Mouse (Mus musculus): ENCODE results near the gene Epha8. TPM values are rescaled to one million over a fixed set of nuclear protein-coding genes. Genes with fewer than 3 reads are reported as not detected.

Epha8 gene
- polyA plus RNA-seq (2012): not detected in 2 replicates

DNA sequence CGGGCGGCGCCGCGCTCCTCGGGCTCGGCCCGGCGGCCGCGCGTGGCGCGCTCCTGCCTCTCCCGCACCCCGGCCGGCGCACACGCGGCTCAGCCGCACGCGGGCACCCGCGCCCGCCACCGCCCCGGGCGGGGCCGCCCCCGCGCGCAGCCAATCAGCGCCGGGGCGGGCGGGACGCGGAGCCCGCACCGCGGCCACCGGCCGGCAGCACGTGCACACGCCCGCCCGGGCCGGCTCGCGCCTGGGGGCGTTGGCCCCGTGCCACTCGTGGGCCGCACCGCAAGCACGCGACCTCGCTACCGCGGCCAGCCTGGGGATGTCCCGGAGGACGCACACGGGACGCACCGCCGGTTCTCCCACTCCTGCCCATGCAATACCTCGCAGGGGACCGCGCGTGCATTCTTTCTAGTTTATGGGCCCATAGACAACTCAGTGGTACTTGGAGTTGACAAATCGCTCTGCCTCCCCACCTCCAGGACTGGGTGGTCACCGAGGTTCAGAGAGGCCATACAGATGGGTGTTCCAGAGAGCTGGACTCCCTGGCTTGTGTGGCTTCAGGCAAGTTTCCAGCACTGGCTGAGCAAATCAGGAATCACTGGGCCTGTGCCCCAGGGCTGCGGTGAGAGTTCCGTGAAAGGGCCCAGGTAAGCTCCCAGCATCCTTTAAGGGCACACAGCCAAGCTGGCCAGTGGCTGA is at the start of gene Epha8:
Gene Epha8 (minus strand): TSS at position 66 of the 696 bp plus-strand sequence.

DNA sequence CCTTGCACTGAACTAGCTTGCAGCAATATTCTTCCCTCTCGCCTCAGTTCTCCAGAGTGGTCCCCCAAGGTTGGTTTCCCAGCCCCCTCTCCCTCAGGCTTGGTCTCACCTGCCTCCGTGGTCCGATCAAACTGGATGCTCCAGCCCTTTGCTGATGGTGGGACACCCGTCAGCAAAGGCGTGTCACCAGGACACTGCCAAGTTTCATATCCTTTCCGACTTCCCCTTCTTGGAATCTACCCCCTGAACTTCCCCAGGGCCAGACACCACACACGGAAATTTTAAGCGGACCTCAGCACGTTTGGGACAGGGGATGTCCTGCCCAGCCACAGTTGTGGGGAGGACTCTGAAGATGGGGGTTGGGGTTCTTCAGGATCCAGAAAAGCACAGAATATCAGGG is 58.0 kb downstream of the Epha8 start, which contains the start of gene C1qa:
Gene C1qa (minus strand): TSS at position 167 of the 400 bp plus-strand sequence.

DNA sequence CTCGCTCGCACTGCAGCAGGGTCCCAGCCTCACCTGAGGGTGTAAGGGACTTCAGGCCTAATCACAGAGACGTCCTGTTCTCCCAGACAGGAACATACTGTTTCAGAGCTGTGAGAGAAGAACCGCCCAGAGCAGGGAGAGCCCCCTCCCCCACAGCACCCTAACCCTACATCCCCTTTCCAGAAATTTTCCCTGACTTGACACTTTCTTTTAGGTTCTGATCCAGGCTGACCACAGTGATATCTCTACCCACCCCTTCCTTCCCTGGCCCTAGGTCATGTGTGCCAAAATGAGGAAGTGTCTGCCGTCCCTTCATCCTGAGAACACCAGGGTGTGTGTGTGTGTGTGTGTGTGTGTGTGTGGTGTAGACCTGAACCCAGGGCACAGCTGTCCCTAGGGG is 63.8 kb downstream of the Epha8 start, which contains the start of gene C1qc:
Gene C1qc (minus strand): TSS at position 255 of the 400 bp plus-strand sequence.

DNA sequence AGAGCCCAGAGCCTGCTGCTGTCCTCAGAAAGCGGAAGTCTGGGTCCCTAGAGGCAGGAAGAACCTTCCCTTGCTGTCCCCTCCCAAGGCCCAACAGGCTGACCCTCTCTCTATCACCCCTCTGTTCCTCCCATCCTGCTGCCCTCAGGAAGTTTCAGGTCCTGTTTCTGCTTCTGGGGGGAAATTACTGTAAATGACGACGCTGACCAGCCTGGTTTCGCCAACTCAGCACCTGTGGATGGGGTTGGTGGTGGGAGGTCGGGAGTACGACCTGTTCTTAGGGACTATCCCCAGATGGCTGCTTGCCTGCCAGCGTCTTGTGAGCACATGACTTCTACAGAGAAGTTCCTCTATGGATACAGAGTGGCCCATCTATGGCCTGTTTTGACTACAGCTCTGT is 70.5 kb downstream of the Epha8 start, which contains the start of gene C1qb:
Gene C1qb (minus strand): TSS at position 87 of the 400 bp plus-strand sequence.

Other genes starting within 250 kb of the Epha8 start
- 1.3 and 2.9 TPM in 2 replicates for gene Ephb2, start 120.8 kb downstream of the Epha8 start, polyA plus RNA-seq (2012)
- gene C1qb, start 70.6 kb downstream of the Epha8 start, polyA plus RNA-seq (2012): 2.5 and 3.1 TPM in 2 replicates
- gene C1qc, start 63.8 kb downstream of the Epha8 start, polyA plus RNA-seq (2012): 3.3 and 5.4 TPM in 2 replicates
- 3.9 and 6.1 TPM in 2 replicates for gene C1qa, start 58.0 kb downstream of the Epha8 start, polyA plus RNA-seq (2012)
- gene Zbtb40, start 92.0 kb upstream of the Epha8 start, polyA plus RNA-seq (2012): 7.0 and 9.9 TPM in 2 replicates